Mouse (Mus musculus) kidney, postnatal 25 days (tissue): ENCODE data around the gene Kbtbd7.

Experiments used
- DNase-seq, 2 experiments: peaks; one replicate each; pipeline ENCODE4 v3.0.0; 2021; ENCODE audit warnings: mixed read lengths in 2 of 2

Kbtbd7 gene

GRCm38 (mm10) chr14:79425979-79426729 is at the start of gene Kbtbd7:
Gene Kbtbd7 (plus strand): TSS chr14:79426511.
- DNase-seq = peak; percentile 95 to 97

GRCm38 (mm10) chr14:79377041-79377440 is 49.3 kb upstream of the Kbtbd7 start:
- DNase-seq = no peak

- DNase-seq = no peak
Observed at GRCm38 (mm10) chr14:79383120-79383519, 43.2 kb upstream of the Kbtbd7 start.

GRCm38 (mm10) chr14:79388304-79388703 is 38.0 kb upstream of the Kbtbd7 start:
- DNase-seq = no peak

GRCm38 (mm10) chr14:79389438-79390264 is 36.7 kb upstream of the Kbtbd7 start:
- peak; percentile 40 to 46 for DNase-seq

- peak; percentile 96 for DNase-seq
Observed at GRCm38 (mm10) chr14:79390265-79390926, 35.9 kb upstream of the Kbtbd7 start, which contains the start of gene Naa16. Gene Naa16 (minus strand): TSS chr14:79390778.

- DNase-seq = no peak
Observed at GRCm38 (mm10) chr14:79393289-79393688, 33.0 kb upstream of the Kbtbd7 start.

GRCm38 (mm10) chr14:79394564-79394963 is 31.7 kb upstream of the Kbtbd7 start:
- peak in 1 of 2 experiments; percentile 47 for DNase-seq

GRCm38 (mm10) chr14:79397321-79398122 is 28.8 kb upstream of the Kbtbd7 start, which contains the start of gene Mtrf1:
Gene Mtrf1 (plus strand): TSS chr14:79397772.
- peak; percentile 70 to 76 for DNase-seq

- DNase-seq = no peak
Observed at GRCm38 (mm10) chr14:79407641-79408040, 18.7 kb upstream of the Kbtbd7 start.

- no peak for DNase-seq
Observed at GRCm38 (mm10) chr14:79409278-79409830, 17.0 kb upstream of the Kbtbd7 start.

GRCm38 (mm10) chr14:79410662-79411061 is 15.6 kb upstream of the Kbtbd7 start:
- DNase-seq = no peak

- no peak for DNase-seq
Observed at GRCm38 (mm10) chr14:79413121-79413520, 13.2 kb upstream of the Kbtbd7 start.

- no peak for DNase-seq
Observed at GRCm38 (mm10) chr14:79420083-79420685, 6.1 kb upstream of the Kbtbd7 start.

GRCm38 (mm10) chr14:79426730-79427365 is 537 bp downstream of the Kbtbd7 start:
- DNase-seq = peak in 1 of 2 experiments; percentile 13

GRCm38 (mm10) chr14:79434068-79434467 is 7.8 kb downstream of the Kbtbd7 start:
- no peak for DNase-seq

- no peak for DNase-seq
Observed at GRCm38 (mm10) chr14:79440655-79441054, 14.3 kb downstream of the Kbtbd7 start.

GRCm38 (mm10) chr14:79441441-79441840 is 15.1 kb downstream of the Kbtbd7 start:
- DNase-seq = no peak

GRCm38 (mm10) chr14:79444601-79445000 is 18.3 kb downstream of the Kbtbd7 start:
- no peak for DNase-seq

- no peak for DNase-seq
Observed at GRCm38 (mm10) chr14:79445055-79445620, 18.8 kb downstream of the Kbtbd7 start.
